Mouse (Mus musculus) hindbrain, embryonic 12.5 days (tissue): Measurements from ENCODE around the gene Higd2a. TPM values are rescaled to one million over a fixed set of nuclear protein-coding genes. Genes with fewer than 3 reads are reported as not detected.

Experiments used
- ATAC-seq: fragments of 200-750 bp; cut with Nextera tagmentation; 2 replicates; pipeline ENCODE4 v1.8.0; 2017; ENCODE audit warnings: moderate TSS enrichment; ENCODE audit not compliant: low FRiP score
- H3K27ac ChIP-seq: fragments of 300-500 bp; sonication (generic); 2 replicates; pipeline ENCODE4 v1.5.1; 2016; ENCODE audit warnings: mild to moderate bottlenecking
- H3K27me3 ChIP-seq: fragments of 300-500 bp; sonication (generic); 2 replicates; pipeline ENCODE4 v1.6.1; 2016; ENCODE audit warnings: mild to moderate bottlenecking
- H3K36me3 ChIP-seq: fragments of 300-500 bp; sonication (generic); 2 replicates; pipeline ENCODE4 v1.6.1; 2016; ENCODE audit warnings: mild to moderate bottlenecking
- H3K4me1 ChIP-seq: fragments of 300-500 bp; sonication (generic); 2 replicates; pipeline ENCODE4 v1.6.1; 2016
- H3K4me2 ChIP-seq: fragments of 300-500 bp; sonication (generic); replicated peaks from 2 replicates; pipeline ENCODE4 v1.6.1; 2016; ENCODE audit warnings: mild to moderate bottlenecking
- H3K4me3 ChIP-seq: fragments of 300-500 bp; sonication (generic); 2 replicates; pipeline ENCODE4 v1.5.1; 2016; ENCODE audit warnings: mild to moderate bottlenecking
- H3K9ac ChIP-seq: fragments of 300-500 bp; sonication (generic); 2 replicates; pipeline ENCODE4 v1.6.1; 2016; ENCODE audit warnings: mild to moderate bottlenecking, moderate library complexity
- H3K9me3 ChIP-seq: fragments of 300-500 bp; sonication (generic); replicated peaks from 2 replicates; pipeline ENCODE4 v1.6.1; 2016; ENCODE audit warnings: mild to moderate bottlenecking
- WGBS: fragments of 180-500 bp; shearing (Covaris S2); methylation state at CpG from one replicate; pipeline ENCODE4 v1.1.7; 2016; 5-methylcytosine and 5-hydroxymethylcytosine counted together
- polyA plus RNA-seq: library from polyadenylated mRNA; unstranded; fragments of >200 nt; fragmentation: Nextera tagmentation; extraction: Ambion mirVana; gene quantifications from 2 replicates; pipeline ENCODE4 v1.2.1, GENCODE M21; 2016

Higd2a gene
- polyA plus RNA-seq, 1 experiment from 2014 or later, result 172 TPM

GRCm38 (mm10) chr13:54568380-54568779, 21.6 kb upstream of the Higd2a start:
- no peak overlapping the region for H3K4me3 ChIP-seq
- H3K4me2 ChIP-seq, result no peak overlapping the region
- H3K9ac ChIP-seq, result no peak overlapping the region
- 37% methylated on average over 5 of the region's 5 CpGs for WGBS
- peaks cover 12% of the 10 kb centered on the region for H3K4me1 ChIP-seq
- no peak for ATAC-seq
- H3K27ac ChIP-seq, result no peak overlapping the region
- H3K36me3 ChIP-seq, result no peaks in the 10 kb centered on the region
- H3K27me3 ChIP-seq, result peaks cover 10% of the 10 kb centered on the region
- no peaks in the 10 kb centered on the region for H3K9me3 ChIP-seq

GRCm38 (mm10) chr13:54569282-54569681, 20.7 kb upstream of the Higd2a start:
- Histone ChIP-seq H3K4me3 (no peak overlapping the region), H3K27me3 (peaks cover 15% of the 10 kb centered on the region), H3K36me3 (no peaks in the 10 kb centered on the region), H3K9me3 (no peaks in the 10 kb centered on the region), H3K9ac (no peak overlapping the region), H3K4me1 (peaks cover 7% of the 10 kb centered on the region), H3K27ac (no peak overlapping the region), H3K4me2 (no peak overlapping the region)
- ATAC-seq, result no peak
- WGBS, result 50% methylated on average over 1 of the region's 1 CpGs

GRCm38 (mm10) chr13:54570736-54571135, 19.3 kb upstream of the Higd2a start:
- peaks cover 8% of the 10 kb centered on the region for H3K4me1 ChIP-seq
- no peak overlapping the region for H3K27ac ChIP-seq
- H3K4me3 ChIP-seq, result no peak overlapping the region
- peaks cover 15% of the 10 kb centered on the region for H3K27me3 ChIP-seq
- ATAC-seq, result no peak
- no peak overlapping the region for H3K4me2 ChIP-seq
- H3K9ac ChIP-seq, result no peak overlapping the region
- no peaks in the 10 kb centered on the region for H3K36me3 ChIP-seq
- 74% methylated on average over 4 of the region's 4 CpGs for WGBS
- H3K9me3 ChIP-seq, result no peaks in the 10 kb centered on the region

- Histone ChIP-seq H3K9me3 (no peaks in the 10 kb centered on the region), H3K4me1 (peaks cover 15% of the 10 kb centered on the region), H3K27ac (no peak overlapping the region), H3K27me3 (peaks cover 15% of the 10 kb centered on the region), H3K9ac (no peak overlapping the region), H3K4me2 (no peak overlapping the region), H3K4me3 (no peak overlapping the region), H3K36me3 (no peaks in the 10 kb centered on the region)
- WGBS, result 49% methylated on average over 2 of the region's 2 CpGs
- no peak for ATAC-seq
Observed at GRCm38 (mm10) chr13:54571637-54572036, 18.4 kb upstream of the Higd2a start.

- Histone ChIP-seq H3K9me3 (no peaks in the 10 kb centered on the region), H3K9ac (no peak overlapping the region), H3K4me2 (no peak overlapping the region), H3K36me3 (peaks cover 4% of the 10 kb centered on the region; the same call in 1 of the 2 replicates), H3K4me3 (no peak overlapping the region), H3K27me3 (peaks cover 15% of the 10 kb centered on the region), H3K27ac (no peak overlapping the region), H3K4me1 (peaks cover 20% of the 10 kb centered on the region)
- ATAC-seq, result no peak
- 85% methylated on average over 4 of the region's 4 CpGs for WGBS
Observed at GRCm38 (mm10) chr13:54572621-54573020, 17.4 kb upstream of the Higd2a start.

- Histone ChIP-seq H3K4me1 (peaks cover 26% of the 10 kb centered on the region), H3K9ac (peak within 1 kb of the TSS; percentile 95), H3K27me3 (peaks cover 15% of the 10 kb centered on the region), H3K4me2 (peak within 1 kb of the TSS; percentile 92), H3K9me3 (no peaks in the 10 kb centered on the region), H3K27ac (peak within 1 kb of the TSS; percentile 89), H3K36me3 (peaks cover 24% of the 10 kb centered on the region), H3K4me3 (peak within 1 kb of the TSS; percentile 89)
- peak; percentile 90 for ATAC-seq
- WGBS, result under 1% methylated on average over 53 of the region's 55 CpGs
Observed at GRCm38 (mm10) chr13:54574854-54575481, 15.0 kb upstream of the Higd2a start, which contains the start of gene Arl10. Gene Arl10, plus strand, starts transcription at chr13:54575015.

GRCm38 (mm10) chr13:54575489-54575888, 14.5 kb upstream of the Higd2a start:
- H3K27me3 ChIP-seq, result peaks cover 15% of the 10 kb centered on the region
- H3K4me1 ChIP-seq, result peaks cover 26% of the 10 kb centered on the region
- peak overlapping the region; percentile 95 for H3K9ac ChIP-seq
- 3% methylated on average over 19 of the region's 19 CpGs for WGBS
- H3K9me3 ChIP-seq, result no peaks in the 10 kb centered on the region
- peak overlapping the region; percentile 92 for H3K4me2 ChIP-seq
- ATAC-seq, result peak; percentile 32; the same call in 1 of the 2 replicates
- peak overlapping the region; percentile 89; the same call in 1 of the 2 replicates for H3K27ac ChIP-seq
- H3K4me3 ChIP-seq, result peak overlapping the region; percentile 89
- peaks cover 28% of the 10 kb centered on the region for H3K36me3 ChIP-seq

GRCm38 (mm10) chr13:54577652-54578507, 12.1 kb upstream of the Higd2a start:
- Histone ChIP-seq H3K4me2 (no peak overlapping the region), H3K4me3 (no peak overlapping the region), H3K4me1 (peaks cover 26% of the 10 kb centered on the region), H3K9me3 (no peaks in the 10 kb centered on the region), H3K27me3 (peaks cover 10% of the 10 kb centered on the region), H3K27ac (no peak overlapping the region), H3K36me3 (peaks cover 50% of the 10 kb centered on the region), H3K9ac (no peak overlapping the region; the same call in 1 of the 2 replicates)
- WGBS, result 80% methylated on average over 21 of the region's 21 CpGs
- no peak for ATAC-seq

- no peak overlapping the region for H3K4me3 ChIP-seq
- no peak overlapping the region for H3K27ac ChIP-seq
- ATAC-seq, result no peak
- H3K9me3 ChIP-seq, result no peaks in the 10 kb centered on the region
- WGBS, result 90% methylated on average over 2 of the region's 2 CpGs
- peaks cover 12% of the 10 kb centered on the region for H3K4me1 ChIP-seq
- peaks cover 82% of the 10 kb centered on the region for H3K36me3 ChIP-seq
- no peak overlapping the region for H3K4me2 ChIP-seq
- no peaks in the 10 kb centered on the region for H3K27me3 ChIP-seq
- H3K9ac ChIP-seq, result no peak overlapping the region
Observed at GRCm38 (mm10) chr13:54581385-54581784, 8.6 kb upstream of the Higd2a start.

GRCm38 (mm10) chr13:54582126-54582525, 7.9 kb upstream of the Higd2a start:
- Histone ChIP-seq H3K4me2 (no peak overlapping the region), H3K27ac (peak overlapping the region; percentile 5; the same call in 1 of the 2 replicates), H3K4me3 (no peak overlapping the region), H3K4me1 (peaks cover 6% of the 10 kb centered on the region), H3K36me3 (peaks cover 87% of the 10 kb centered on the region), H3K9me3 (no peaks in the 10 kb centered on the region), H3K27me3 (no peaks in the 10 kb centered on the region), H3K9ac (no peak overlapping the region)
- WGBS, result 77% methylated on average over 10 of the region's 10 CpGs
- no peak for ATAC-seq

GRCm38 (mm10) chr13:54582860-54583259, 7.1 kb upstream of the Higd2a start:
- no peak for ATAC-seq
- Histone ChIP-seq H3K27ac (no peak overlapping the region), H3K4me1 (peaks cover 5% of the 10 kb centered on the region), H3K4me2 (no peak overlapping the region), H3K27me3 (no peaks in the 10 kb centered on the region), H3K4me3 (no peak overlapping the region), H3K9ac (no peak overlapping the region), H3K9me3 (no peaks in the 10 kb centered on the region), H3K36me3 (peaks cover 86% of the 10 kb centered on the region)
- WGBS, result 91% methylated on average over 5 of the region's 5 CpGs

- H3K27ac ChIP-seq, result no peak overlapping the region
- no peak for ATAC-seq
- H3K27me3 ChIP-seq, result no peaks in the 10 kb centered on the region
- H3K36me3 ChIP-seq, result peaks cover 62% of the 10 kb centered on the region
- peaks cover 6% of the 10 kb centered on the region for H3K4me1 ChIP-seq
- 94% methylated on average over 11 of the region's 11 CpGs for WGBS
- no peaks in the 10 kb centered on the region for H3K9me3 ChIP-seq
- no peak overlapping the region for H3K9ac ChIP-seq
- H3K4me2 ChIP-seq, result no peak overlapping the region
- H3K4me3 ChIP-seq, result no peak overlapping the region
Observed at GRCm38 (mm10) chr13:54585831-54586230, 4.2 kb upstream of the Higd2a start.
